Mouse (Mus musculus) retina, adult 2 months (tissue): ENCODE results near the gene Plscr3.
"Not testable (repeated sequence)": the region's sequence is repeated elsewhere in the genome, so short reads cannot be mapped to it uniquely, and the experiment has no call there.

Experiments
- DNase-seq: peaks from one replicate; pipeline ENCODE4 v3.0.0-alpha.2; 2012; ENCODE audit warnings: low read depth, low spot score

The Plscr3 gene

DNA sequence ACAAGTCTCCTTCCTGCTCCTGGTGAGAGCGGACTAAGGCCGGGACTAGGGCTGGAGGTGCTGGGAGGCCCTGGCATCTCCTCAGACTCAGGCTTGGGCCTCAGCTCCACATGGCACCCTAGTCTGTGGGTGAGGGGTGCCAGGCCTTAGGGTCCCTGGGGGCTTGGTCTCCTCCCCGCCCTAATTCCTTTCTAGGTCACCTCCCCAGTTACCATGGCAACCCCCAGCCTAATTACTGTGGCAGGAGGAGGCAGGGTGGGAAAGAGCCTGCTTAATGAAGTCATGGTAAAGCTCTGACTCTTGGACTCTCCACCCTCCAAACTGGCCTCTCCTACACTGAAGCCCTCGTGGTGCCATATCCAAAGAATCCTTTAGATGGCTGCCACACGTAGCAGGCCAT lies 17.3 kb upstream of the Plscr3 start:
- DNase-seq = no peak

DNA sequence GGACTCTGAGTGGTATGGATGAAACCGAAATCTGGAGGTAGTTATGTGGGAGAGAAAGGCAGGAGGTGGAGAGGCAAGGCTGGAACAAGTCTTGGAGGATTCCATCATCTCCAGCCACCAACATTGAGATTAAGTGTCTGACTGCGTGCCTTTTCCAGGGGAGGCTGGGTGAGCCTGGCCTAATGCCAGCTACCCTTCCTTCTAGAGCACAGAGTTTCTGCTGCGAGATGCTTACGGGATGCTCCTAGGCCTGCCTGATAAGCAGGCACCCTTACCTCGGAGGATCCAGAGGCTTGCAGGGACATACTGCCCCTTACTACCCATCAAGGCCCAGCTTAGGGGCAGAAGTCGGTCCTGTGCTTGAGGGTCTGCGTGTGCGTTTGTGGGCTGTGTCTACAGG lies 12.6 kb upstream of the Plscr3 start:
- no peak for DNase-seq

DNA sequence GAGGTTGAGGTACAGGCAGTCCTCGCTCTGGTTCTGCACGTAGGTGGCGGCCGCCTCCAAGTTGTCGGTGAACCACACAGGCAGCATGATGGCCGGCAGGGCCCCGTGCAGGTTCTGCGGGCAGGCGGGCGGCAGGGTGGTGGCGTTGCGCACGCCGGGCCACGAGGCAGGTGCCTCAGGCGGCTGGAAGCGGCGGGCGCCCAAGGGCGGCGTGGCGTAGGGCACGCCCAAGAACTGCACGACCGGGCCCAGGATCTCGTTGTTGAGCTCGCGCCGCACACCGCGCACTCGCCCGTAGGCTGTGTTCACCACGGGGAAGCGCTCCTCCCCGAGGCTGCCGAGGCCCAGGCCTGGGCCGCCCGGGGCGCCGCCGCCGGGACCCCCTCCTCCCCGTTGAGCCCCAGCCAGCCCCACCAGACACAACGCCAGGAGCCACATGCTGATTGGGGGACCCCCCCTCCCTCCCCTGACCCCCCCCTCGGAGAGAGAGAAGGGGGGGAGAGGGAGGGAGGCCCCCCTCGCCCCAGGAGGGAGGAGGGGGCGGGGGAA lies 12.1 kb upstream of the Plscr3 start:
- no peak for DNase-seq

DNA sequence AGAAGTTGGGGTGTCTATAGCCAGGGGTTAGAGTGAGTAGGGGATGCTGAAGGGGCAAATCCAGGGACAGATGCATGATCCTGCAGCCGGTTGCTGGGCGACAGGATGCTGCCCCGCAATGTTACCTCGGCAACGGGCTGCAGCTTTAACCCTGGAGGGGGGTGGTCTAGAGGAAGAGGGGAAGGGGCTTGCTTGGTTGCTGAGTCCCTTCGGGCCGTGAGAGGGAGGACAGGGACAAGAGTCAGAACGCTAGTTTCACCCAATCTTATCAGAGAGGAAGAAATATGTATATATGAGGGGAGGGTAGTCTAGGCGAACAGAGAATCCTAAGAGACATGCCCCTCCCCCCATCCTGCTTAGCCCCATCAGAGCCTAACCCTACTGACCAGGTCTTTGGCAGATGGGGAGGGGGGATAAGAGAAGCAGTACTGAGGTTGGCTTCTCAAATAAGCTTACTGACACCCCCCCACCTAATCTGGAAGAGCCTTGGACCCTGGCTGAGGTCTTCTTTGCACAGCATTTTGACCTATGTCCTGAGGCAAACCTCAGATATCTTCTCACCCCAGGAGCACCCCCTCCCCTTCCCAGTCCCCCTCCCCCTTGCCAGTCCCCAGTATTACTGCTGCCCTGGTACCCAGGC lies 10.7 kb upstream of the Plscr3 start:
- DNase-seq = no peak

DNA sequence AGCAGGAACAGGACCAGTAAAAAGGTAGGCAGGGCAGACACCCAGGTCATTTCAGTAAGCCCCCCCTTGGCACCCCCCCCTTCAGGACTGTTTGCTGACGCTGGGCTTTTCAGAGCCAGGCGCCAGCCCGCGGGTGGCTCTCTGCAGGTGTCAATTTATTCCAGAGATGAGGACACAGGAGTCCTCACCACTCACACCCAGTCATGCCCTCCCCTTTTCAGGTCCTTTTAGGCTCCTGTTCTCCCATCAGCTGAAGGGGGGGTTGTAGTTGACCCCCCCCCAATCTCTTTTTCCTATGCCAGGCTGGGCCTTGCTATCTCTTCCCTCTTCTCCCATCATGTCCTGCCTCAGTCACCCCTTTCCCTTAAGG lies 10.2 kb upstream of the Plscr3 start:
- no peak for DNase-seq

DNA sequence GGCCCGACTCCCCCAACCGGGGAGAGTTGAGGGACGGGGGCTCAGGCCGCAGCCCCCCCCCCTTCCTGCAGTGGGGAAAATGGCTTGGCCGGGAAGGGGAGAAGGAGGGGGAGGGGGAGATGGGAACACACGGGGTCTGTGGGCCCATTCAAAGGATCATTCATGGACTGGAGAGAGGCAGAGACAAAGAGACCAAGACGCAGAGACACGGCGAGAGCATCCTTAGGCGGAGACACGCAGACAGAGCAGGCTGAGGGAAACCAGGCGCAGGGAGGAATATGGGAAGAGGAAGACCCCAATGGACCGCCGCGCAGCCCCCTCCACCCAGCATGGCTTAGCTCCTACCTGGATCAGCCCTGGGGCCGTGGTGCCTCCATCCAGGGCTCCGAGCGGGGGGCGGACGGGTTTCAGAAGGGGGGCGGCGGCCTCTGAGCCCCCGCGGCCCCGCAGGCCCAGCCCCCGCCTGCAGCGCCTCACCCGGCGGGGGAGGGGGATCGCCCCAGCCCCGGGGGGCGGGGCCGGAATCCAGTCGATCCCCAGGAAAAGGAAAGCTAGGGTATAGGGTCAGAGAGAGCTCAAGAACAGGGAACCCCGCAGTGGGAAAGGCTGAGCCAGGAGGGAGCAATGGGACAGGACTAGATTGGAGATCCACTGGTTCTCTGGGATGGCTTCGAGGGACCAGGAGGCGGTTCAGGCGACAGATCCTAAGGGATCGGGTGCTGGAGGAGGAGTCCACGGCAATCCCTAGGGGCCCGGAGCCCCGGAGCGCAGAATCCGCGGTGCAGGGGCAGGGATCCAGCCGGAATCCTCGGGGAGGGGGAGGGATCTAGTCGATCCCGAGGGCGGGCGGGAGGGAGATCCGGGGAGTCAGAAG lies 9.2 kb upstream of the Plscr3 start:
- no peak for DNase-seq

DNA sequence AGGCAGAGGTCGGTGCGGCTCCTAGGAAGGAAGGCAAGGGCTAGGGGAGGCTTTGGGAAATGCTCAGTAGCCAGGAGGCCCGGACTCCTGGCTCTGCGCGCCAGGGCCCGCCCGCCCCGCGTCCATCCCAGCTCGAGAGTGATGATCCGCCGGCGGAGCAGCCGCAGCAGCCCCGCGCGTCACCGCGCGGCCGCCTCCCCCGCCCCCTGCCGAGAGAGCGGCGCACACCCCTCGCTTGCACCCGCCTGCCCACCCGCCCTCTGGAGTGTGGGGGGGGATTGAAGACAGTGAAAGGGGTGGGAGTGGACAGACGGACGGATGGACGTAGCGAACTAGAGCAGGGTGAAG lies 8.6 kb upstream of the Plscr3 start, which contains the start of gene Nlgn2:
Gene Nlgn2 (minus strand): TSS at position 181 of the 348 bp plus-strand sequence.
- no peak for DNase-seq

DNA sequence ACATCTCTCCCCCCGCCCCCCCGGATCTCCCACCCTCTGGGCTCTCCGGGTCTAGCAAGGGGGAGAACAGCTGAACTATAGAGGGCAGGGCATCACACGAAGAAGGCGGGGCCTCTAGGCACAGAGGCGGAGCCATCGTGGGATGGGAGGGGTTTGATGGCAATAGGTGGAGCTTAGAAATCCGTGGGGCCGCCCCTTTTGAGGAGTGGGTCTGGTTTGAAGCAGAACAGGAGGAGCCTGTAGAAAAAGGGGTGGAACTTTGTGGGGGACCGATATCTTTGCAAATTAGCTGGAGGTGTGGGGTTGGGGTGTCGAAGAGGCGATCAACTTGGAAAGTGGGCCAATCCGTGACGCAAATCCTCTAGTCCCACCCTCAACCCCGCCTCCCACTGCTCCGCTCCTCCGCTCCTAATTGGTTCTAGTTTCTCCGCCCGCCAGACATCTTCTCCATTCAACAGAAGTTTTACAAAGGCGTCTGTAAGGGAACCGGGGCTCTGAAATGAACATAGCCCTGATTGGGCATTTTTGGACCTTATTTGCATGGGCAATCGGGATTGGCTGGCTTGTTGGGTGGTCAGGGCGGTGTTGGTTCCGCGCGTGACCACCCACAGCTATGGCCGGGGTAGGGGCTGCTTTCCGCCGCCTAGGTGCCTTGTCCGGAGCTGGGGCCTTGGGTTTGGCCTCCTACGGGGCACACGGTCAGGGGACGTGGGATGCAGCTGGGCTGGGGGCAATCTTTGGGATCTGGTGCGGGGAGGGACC lies 8.0 kb upstream of the Plscr3 start, which contains the start of gene Tmem256:
Gene Tmem256 (plus strand): TSS at position 563 of the 762 bp plus-strand sequence.
- peak; percentile 89 for DNase-seq

DNA sequence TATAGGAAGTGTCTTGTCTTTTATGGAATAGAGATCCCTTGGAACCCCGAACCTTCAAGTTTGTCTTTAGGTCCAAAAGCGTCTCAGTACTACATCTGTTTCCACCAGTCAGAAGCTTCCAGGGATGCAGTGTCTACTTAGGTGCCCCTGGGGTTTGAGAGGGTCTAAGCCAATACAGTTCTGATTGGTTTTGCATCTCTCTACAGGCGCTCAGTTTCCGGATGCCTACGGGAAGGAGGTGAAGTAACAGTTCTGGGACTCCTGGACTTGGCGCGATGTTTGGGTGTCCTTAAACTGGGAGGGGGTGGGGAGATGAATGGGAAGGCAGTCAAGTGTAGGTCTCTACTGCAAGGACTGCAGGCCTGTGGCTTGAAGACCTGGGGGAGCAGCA lies 7.5 kb upstream of the Plscr3 start:
- DNase-seq = no peak

DNA sequence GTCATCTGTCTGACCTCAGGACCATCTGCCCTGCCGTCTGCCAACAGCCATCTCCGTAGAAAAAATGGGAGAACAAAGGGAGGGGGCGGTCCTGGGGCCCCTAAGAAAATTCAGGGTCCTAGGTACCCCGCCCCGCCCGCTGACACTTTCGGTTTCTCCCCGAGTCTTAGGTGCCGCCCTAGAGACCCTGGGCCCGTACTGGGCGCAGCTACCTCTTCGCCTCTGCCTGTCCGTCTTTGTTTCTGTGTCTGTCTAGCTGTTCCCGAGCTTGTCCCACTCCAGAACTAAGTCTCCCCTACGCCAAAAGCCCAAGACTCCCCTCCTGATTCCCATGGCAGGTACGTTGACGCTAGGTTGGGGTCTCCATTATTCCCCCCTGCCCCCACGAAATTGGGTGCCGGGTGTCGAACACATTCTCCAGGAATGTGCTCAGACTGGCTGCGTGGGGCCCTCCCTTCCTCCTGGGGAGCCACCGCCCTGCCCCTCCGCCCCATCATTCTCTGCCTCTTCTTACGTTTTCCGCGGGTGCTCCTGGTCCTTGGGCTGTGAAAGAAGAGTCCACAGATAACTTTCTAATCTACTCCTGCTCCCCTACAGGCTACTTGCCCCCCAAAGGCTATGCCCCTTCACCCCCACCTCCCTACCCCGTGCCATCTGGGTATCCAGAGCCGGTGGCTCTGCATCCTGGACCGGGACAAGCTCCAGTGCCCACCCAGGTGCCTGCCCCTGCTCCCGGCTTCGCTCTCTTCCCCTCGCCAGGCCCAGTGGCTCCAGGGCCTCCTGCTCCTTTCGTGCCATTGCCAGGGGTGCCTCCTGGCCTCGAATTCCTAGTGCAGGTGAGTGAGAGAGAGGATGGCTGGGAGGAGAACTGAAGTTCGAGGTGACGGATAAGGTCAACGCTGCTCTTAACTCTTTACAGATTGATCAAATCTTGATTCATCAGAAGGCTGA lies 837 bp downstream of the Plscr3 start:
- no peak for DNase-seq

DNA sequence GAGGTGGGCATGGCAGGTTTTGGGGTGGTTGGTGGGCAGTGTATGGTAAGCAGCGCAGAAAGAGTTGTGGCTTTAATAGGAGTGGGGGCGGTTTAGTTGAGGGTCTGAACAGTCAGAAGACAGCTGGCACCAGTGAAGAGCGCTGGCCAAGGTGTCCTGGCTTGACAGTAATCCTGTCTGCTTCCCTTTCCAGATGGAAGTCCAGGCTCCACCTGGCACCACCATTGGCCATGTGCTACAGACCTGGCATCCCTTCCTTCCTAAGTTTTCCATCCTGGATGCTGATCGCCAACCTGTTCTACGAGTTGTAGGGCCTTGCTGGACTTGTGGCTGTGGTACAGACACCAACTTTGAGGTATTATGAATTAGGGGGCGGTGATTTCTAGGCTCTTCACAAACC lies 1.8 kb downstream of the Plscr3 start:
- DNase-seq = no peak

DNA sequence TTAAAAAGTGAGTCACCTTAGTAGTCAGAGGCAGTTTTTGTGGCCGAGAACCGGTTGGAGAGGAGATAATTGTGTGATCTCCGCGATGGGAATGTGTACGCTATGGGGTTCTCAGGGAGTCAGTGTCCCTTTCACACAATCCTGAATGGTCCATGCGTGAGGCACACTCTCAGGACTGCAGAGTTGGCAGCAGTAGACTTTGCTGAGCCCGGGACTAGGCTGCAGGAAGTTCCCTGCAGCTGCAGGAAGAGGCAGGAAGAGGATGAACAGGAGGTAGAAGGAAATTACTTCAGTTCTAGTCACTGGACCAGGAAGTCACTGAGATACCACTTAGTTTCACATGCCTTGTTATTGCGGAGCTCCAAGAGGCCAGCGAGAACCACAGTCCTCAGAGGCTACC lies 3.0 kb downstream of the Plscr3 start:
- no peak for DNase-seq

DNA sequence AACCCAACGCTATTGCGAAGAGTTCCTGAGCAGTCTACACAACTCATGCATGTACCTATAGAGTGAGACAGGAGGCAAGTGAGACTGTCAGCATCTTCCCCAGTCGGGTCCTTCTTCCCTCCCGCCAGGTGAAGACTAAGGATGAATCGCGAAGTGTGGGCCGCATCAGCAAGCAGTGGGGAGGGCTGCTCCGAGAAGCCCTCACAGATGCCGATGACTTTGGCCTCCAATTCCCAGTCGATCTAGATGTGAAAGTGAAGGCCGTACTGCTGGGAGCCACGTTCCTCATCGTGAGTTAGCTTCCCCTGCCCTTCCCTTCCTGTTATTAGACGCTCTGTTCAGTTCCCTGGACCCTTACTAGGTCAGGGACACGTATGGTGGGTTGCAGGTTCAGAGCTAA lies 3.7 kb downstream of the Plscr3 start:
- DNase-seq = no peak

DNA sequence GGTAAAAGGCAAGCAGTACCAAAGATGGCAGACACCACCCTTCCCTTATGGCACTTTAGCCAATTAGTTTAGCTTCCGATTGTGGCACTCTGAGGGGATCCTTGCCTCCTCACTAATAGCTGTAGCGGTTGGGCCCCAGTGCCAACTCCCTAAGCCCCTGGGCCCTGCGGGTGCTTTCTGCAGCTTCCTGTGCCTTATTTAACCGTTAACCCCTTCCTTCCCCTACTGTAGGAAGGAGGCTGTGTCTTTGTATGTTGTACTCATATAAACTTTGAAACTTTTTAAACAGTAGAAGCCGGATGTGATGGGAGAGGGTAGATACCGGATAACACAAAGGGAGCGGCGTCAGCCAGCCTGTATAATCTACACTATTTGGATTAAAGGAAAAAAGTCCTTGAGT lies 4.6 kb downstream of the Plscr3 start:
- no peak for DNase-seq

DNA sequence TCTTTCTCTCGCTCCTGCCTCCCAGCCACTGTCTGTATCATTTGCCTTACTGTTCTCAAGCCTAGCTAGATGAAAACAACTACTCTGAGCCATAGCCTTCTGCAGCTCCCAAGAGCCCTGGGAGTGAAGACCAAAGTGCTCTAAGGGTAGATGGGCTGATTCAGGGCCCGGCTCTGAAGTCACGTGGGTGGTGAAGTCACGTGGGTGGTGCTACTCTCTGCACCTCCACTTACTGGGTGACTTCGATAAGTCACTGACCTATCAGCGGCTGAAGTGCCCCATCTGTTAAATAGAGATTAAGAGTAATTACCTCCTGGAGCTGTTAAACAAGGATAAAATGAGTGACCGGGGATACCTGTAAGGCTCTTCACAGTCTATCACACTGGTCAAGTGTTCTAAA lies 7.8 kb downstream of the Plscr3 start:
- DNase-seq = no peak

DNA sequence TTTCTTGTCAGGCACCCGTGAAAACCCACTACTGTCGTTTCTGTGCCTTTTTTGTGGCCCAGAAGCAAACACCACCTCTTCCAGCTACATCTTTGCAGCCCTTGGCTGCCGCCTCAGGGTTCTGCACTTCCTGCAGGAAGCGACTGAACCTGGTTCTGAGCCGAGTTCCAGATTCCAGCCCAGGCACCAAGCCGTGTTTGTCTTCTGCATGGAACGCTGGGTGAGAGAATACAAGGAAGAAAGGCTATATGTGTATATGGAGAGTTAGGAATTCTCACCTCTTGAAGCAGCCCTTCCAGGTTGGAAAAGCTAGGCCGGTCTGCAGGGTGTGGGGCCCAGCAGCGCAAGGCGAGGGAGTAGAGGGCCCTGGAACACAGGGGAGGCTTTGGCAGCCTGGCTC lies 8.5 kb downstream of the Plscr3 start:
- DNase-seq = no peak

DNA sequence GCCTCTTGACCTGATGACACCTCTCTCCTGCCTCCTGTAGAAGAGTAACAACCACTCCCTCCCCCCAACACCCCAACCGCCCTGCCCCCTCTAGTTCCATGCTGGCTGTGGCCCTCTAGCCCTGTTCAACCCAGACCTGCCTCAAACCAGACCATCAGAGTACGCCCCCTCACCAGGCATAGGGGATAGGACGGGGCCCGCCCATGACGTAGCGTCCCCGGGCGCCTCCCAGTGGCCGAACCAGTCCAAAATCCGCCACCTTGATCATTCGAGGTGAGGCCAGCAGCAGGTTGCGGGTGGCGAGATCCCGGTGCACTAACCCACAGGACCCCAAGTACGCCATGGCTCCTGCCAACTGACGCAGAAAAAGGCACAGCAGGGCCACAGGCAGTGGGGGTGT lies 9.2 kb downstream of the Plscr3 start:
- DNase-seq = no peak

DNA sequence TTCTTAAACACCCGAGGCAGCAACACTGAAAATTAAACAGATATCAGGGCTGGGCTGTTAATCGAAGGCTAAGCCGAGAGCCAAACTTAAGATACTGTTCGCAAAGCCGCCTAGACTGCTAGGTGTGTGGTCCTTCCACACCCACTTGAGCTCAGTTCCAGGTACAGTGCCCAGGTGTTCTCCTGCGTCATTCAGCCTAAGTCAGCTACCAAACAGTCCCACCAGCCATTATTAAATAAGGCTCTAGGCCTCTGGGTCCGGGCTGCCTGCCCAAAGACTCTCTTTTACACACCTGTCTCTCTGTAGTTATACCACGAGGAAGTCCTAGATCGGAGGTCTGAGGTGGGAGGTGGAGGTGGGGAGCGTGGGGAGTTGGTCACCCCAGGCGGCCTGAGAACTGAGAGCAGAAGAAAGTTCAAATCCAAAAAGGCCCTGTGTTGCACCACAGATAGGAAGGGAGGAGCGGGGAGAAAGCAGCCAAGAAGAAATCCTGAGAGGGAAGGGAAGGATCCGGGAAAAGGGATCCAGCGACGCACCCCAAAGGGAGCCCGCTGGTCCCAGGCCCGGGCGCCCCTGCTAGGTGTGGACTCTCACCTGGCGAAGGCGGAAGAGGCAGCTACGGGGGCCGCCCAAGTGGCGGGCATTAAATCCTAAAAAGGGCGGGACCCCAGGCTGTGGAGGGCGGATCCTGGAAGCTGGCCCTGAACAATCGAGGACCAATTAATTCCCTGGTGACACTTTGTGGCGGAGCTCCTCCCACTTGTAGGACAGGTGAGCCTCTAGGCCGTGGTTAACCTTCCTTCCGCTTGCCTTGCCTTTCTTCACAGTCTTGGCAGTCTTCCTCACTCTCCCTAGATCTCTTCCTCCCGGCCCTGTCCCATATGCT lies 12.2 kb downstream of the Plscr3 start, which contains the start of gene Tnk1:
Gene Tnk1 (minus strand): TSS at position 618 of the 886 bp plus-strand sequence.
- no peak for DNase-seq

DNA sequence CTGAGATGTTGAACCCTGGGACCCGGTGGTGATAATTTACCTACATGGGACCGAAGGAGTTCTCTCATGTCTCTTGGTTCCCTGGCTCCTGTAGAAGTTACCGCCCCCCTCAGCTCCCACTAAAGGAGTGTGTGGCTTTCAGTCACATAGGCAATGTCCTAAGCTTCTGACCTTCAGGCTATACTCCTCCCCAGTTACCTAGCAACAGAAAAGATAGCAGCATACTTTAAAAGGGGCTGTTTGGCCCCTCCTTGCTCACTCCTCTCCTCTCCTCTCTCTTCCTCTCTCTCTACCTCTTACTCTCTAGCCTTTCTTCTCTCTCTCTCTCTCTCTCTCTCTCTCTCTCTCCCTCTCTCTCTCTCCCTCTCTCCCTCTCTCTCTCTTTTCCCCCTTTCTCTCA lies 17.6 kb downstream of the Plscr3 start:
- not testable (repeated sequence) for DNase-seq
